Mouse (Mus musculus) granulocyte monocyte progenitor cell, adult 5-6 weeks (primary cell): ENCODE data around the gene Sox4. TPM values are rescaled to one million over a fixed set of nuclear protein-coding genes. Genes with fewer than 3 reads are reported as not detected.

Source experiments
- ATAC-seq: replicated peaks from 2 replicates; pipeline ENCODE4 v1.8.0; 2016; ENCODE audit warnings: mild to moderate bottlenecking, moderate TSS enrichment, inconsistent platforms; ENCODE audit not compliant: poor library complexity, severe bottlenecking
- total RNA-seq, 2 experiments: library from RNA; stranded (forward) in 1 of 2; stranded (reverse) in 1 of 2; fragments of 200-712, 200-1000 nt in 1 of 2; fragments of >200 nt in 1 of 2; fragmentation: Nextera tagmentation in 1 of 2; gene quantifications; 2 replicates each; pipeline ENCODE4 v1.2.3; 2014 to 2017

Sox4 gene
- total RNA-seq, 2 experiments from 2014 or later, result 25.7 to 41.5 TPM

GRCm38 (mm10) chr13:28947740-28948441 is 5.6 kb downstream of the Sox4 start:
- ATAC-seq, result no peak

GRCm38 (mm10) chr13:28946565-28947135 is 6.9 kb downstream of the Sox4 start:
- ATAC-seq, result no peak

DNA sequence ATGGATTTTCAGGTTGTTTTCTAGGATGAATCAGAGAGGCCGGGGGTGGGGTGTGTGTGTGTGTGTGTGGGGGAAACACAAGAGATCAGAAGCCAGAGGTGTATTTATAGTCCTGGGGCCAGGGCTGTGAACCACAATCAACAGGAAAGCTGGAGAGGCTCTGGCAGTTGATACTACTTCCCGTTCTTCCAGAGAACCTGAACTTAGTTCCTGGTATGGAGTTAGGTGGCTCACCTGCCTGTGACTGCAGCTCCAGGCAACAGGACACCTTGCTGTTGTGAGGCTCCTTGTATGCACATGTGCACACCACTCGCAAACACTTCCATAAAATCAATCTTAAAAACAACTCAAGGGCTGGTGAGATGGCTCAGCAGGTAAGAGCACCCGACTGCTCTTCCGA is 7.8 kb downstream of the Sox4 start:
- no peak; the same call in 1 of the 2 replicates for ATAC-seq

GRCm38 (mm10) chr13:28942926-28943325 is 10.6 kb downstream of the Sox4 start:
- ATAC-seq, result peak; percentile 47

- ATAC-seq, result no peak
These were observed 11.4 kb downstream of the Sox4 start for GRCm38 (mm10) chr13:28941983-28942630.

GRCm38 (mm10) chr13:28933375-28933774 is 20.1 kb downstream of the Sox4 start:
- ATAC-seq, result no peak

DNA sequence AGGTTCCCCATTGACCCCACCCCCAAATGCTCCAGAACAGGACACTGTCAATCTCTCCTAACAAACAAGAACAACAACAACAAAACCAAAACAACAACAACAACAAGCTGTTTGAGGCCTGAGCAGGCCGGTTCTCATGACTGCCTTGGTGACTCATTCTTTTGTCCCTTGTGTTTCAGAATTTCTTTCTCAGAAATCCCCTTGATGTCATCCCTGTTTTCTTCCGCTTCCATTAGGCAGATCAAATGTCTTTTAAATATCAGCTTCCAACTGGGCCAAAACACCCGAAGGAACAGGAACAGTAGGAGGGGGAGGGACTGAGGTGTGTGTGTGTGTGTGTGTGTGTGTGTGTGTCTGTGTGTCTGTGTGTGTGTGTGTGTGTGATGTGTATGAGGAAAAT is 21.7 kb downstream of the Sox4 start:
- ATAC-seq, result no peak

DNA sequence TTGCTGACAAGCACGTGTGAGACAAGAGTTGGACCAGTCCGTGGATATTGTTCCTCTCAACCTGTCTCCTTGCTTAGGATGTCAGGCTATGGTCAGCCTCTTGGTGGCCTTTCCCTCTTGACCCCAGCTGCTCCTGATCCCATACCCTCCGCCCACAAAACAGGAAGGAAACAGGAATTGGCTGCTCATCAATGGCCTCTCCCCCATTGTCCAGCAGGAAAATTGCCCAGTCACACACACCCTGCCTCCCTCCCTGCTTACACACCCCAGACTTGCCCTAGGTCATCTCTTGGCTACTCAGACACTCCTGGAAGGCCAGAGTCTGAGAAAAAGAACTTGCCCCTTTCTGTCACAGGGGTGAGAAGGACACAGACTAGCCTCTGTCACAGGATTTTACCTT is 22.2 kb downstream of the Sox4 start:
- ATAC-seq, result no peak

DNA sequence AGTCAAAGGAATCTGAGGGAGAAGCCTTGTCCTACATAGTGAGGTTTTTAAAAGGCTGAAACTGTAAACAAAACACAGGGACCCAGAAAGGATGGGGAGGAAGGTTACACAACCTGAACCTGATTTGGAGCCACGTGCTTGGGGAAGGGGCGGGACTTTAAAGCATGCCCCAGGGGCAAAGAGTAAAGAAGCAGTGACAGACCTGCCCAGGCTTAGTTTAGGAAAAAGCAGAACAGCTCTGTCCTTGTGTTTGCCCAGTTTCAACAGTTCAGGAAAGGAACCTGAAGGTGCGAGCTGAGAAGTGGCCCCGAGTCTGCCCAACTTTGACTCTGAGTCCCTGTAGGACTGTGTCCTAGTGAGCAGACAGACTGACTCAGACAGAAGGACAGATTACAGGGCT is 23.1 kb downstream of the Sox4 start:
- peak; percentile 89 for ATAC-seq

DNA sequence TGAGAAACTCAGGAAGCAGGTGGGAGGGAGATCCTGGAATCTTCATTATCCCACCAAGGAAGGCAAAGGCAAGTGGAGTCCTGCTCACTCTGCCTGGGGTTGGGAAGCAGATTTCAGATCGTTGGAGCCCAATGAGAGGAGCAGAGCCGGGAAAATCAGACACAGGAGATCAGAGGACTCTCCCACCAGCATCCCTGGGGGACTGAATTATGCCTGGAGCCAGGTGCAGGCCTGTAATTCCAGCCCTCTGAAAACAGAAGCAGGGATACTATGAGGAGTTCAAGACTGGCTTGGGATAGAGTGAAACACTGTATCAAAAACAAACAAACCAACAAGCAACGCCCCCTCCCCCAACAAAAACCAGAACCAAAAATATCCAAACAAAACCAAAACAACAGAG is 23.6 kb downstream of the Sox4 start:
- no peak for ATAC-seq

GRCm38 (mm10) chr13:28923136-28923535 is 30.4 kb downstream of the Sox4 start:
- no peak for ATAC-seq

GRCm38 (mm10) chr13:28917379-28918250 is 35.9 kb downstream of the Sox4 start:
- ATAC-seq, result peak; percentile 14; the same call in 1 of the 2 replicates

GRCm38 (mm10) chr13:28913656-28914055 is 39.9 kb downstream of the Sox4 start:
- no peak for ATAC-seq

- ATAC-seq, result no peak
These were observed 46.5 kb downstream of the Sox4 start for GRCm38 (mm10) chr13:28906981-28907380.
